Mouse (Mus musculus): Measurements from ENCODE around the gene Magi3. TPM values are rescaled to one million over a fixed set of nuclear protein-coding genes. Genes with fewer than 3 reads are reported as not detected.

The Magi3 gene
- polyA plus RNA-seq, 1 experiment from 2014 or later = 4.4 TPM

- Histone ChIP-seq H3K9me3 (replicated peaks) (no peaks in the 10 kb centered on the region), H3K27me3 (ENCODE audit: low read depth, poor library complexity, severe bottlenecking) (no peaks in the 10 kb centered on the region), H3K4me3 (no peak overlapping the region), H3K27ac (no peak overlapping the region), H3K4me1 (no peaks in the 10 kb centered on the region), H3K36me3 (peaks cover 6% of the 10 kb centered on the region)
- no peak for DNase-seq (ENCODE audit: low spot score)
Measured at GRCm38 (mm10) chr3:104182711-104183110, 37.5 kb downstream of the Magi3 start.

GRCm38 (mm10) chr3:104161347-104161746 lies 58.8 kb downstream of the Magi3 start:
- Histone ChIP-seq H3K36me3 (no peaks in the 10 kb centered on the region), H3K27ac (no peak overlapping the region), H3K27me3 (ENCODE audit: low read depth, poor library complexity, severe bottlenecking) (no peaks in the 10 kb centered on the region), H3K4me3 (no peak overlapping the region), H3K4me1 (no peaks in the 10 kb centered on the region), H3K9me3 (replicated peaks) (no peaks in the 10 kb centered on the region)
- no peak for DNase-seq (ENCODE audit: low spot score)
- WGBS = 94% methylated on average over 3 of the region's 3 CpGs

GRCm38 (mm10) chr3:104160603-104161002 lies 59.6 kb downstream of the Magi3 start:
- no peaks in the 10 kb centered on the region for H3K4me1 ChIP-seq
- H3K27ac ChIP-seq = no peak overlapping the region
- no peaks in the 10 kb centered on the region for H3K9me3 ChIP-seq (replicated peaks)
- H3K4me3 ChIP-seq = no peak overlapping the region
- no peaks in the 10 kb centered on the region for H3K27me3 ChIP-seq (ENCODE audit: low read depth, poor library complexity, severe bottlenecking)
- WGBS = 88% methylated on average over 6 of the region's 6 CpGs
- no peaks in the 10 kb centered on the region for H3K36me3 ChIP-seq
- DNase-seq (ENCODE audit: low spot score) = no peak

GRCm38 (mm10) chr3:104150146-104150545 lies 70.0 kb downstream of the Magi3 start:
- DNase-seq (ENCODE audit: low spot score) = no peak
- Histone ChIP-seq H3K36me3 (no peaks in the 10 kb centered on the region), H3K4me3 (no peak overlapping the region), H3K27me3 (ENCODE audit: low read depth, poor library complexity, severe bottlenecking) (no peaks in the 10 kb centered on the region), H3K4me1 (no peaks in the 10 kb centered on the region), H3K9me3 (replicated peaks) (no peaks in the 10 kb centered on the region), H3K27ac (no peak overlapping the region)
- WGBS = 75% methylated on average over 2 of the region's 2 CpGs

GRCm38 (mm10) chr3:104142376-104142775 lies 77.8 kb downstream of the Magi3 start:
- 34% methylated on average over 4 of the region's 4 CpGs for WGBS
- H3K36me3 ChIP-seq = no peaks in the 10 kb centered on the region

GRCm38 (mm10) chr3:104138953-104139450 lies 81.2 kb downstream of the Magi3 start:
- Histone ChIP-seq H3K9me3 (replicated peaks) (no peaks in the 10 kb centered on the region), H3K27ac (no peak overlapping the region), H3K4me1 (0 out of 2 replicates have a peak, but pooled peaks cover 3% of the 10 kb centered on the region), H3K36me3 (no peaks in the 10 kb centered on the region), H3K4me3 (no peak overlapping the region), H3K27me3 (ENCODE audit: low read depth, poor library complexity, severe bottlenecking) (no peaks in the 10 kb centered on the region)
- no peak for DNase-seq (ENCODE audit: low spot score)
- WGBS = 93% methylated on average over 4 of the region's 4 CpGs

More at GRCm38 (mm10) chr3:104142376-104142775, 77.8 kb downstream of the Magi3 start:
- H3K4me3 ChIP-seq = no peak overlapping the region
- no peak overlapping the region for H3K27ac ChIP-seq
- 0 out of 2 replicates have a peak, but pooled peaks cover 3% of the 10 kb centered on the region for H3K4me1 ChIP-seq
- DNase-seq (ENCODE audit: low spot score) = no peak
- no peaks in the 10 kb centered on the region for H3K27me3 ChIP-seq (ENCODE audit: low read depth, poor library complexity, severe bottlenecking)
- H3K9me3 ChIP-seq (replicated peaks) = no peaks in the 10 kb centered on the region

- 72% methylated on average over 1 of the region's 1 CpGs for WGBS
- Histone ChIP-seq H3K9me3 (replicated peaks) (no peaks in the 10 kb centered on the region), H3K4me3 (no peak overlapping the region), H3K27me3 (ENCODE audit: low read depth, poor library complexity, severe bottlenecking) (no peaks in the 10 kb centered on the region), H3K36me3 (no peaks in the 10 kb centered on the region), H3K4me1 (no peaks in the 10 kb centered on the region), H3K27ac (no peak overlapping the region)
- DNase-seq (ENCODE audit: low spot score) = no peak
Measured at GRCm38 (mm10) chr3:104125628-104126027, 94.5 kb downstream of the Magi3 start.

GRCm38 (mm10) chr3:104123846-104124245 lies 96.3 kb downstream of the Magi3 start:
- Histone ChIP-seq H3K4me3 (no peak overlapping the region), H3K27ac (no peak overlapping the region)
- no peak for DNase-seq (ENCODE audit: low spot score)

GRCm38 (mm10) chr3:104109478-104109877 lies 110.7 kb downstream of the Magi3 start:
- 87% methylated on average over 3 of the region's 3 CpGs for WGBS
- H3K9me3 ChIP-seq (replicated peaks) = no peaks in the 10 kb centered on the region
- H3K4me3 ChIP-seq = no peak overlapping the region
- no peaks in the 10 kb centered on the region for H3K36me3 ChIP-seq
- DNase-seq (ENCODE audit: low spot score) = no peak
- H3K4me1 ChIP-seq = no peaks in the 10 kb centered on the region
- H3K27me3 ChIP-seq (ENCODE audit: low read depth, poor library complexity, severe bottlenecking) = no peaks in the 10 kb centered on the region
- H3K27ac ChIP-seq = no peak overlapping the region

More at GRCm38 (mm10) chr3:104123846-104124245, 96.3 kb downstream of the Magi3 start:
- no peaks in the 10 kb centered on the region for H3K4me1 ChIP-seq
- H3K36me3 ChIP-seq = no peaks in the 10 kb centered on the region
- H3K27me3 ChIP-seq (ENCODE audit: low read depth, poor library complexity, severe bottlenecking) = no peaks in the 10 kb centered on the region
- H3K9me3 ChIP-seq (replicated peaks) = no peaks in the 10 kb centered on the region
- WGBS = 95% methylated on average over 1 of the region's 1 CpGs

- no peaks in the 10 kb centered on the region for H3K4me1 ChIP-seq
- H3K27ac ChIP-seq = no peak overlapping the region
- no peaks in the 10 kb centered on the region for H3K9me3 ChIP-seq (replicated peaks)
- 70% methylated on average over 1 of the region's 1 CpGs for WGBS
- H3K4me3 ChIP-seq = no peak overlapping the region
- DNase-seq (ENCODE audit: low spot score) = peak; percentile 40
- no peaks in the 10 kb centered on the region for H3K36me3 ChIP-seq
- no peaks in the 10 kb centered on the region for H3K27me3 ChIP-seq (ENCODE audit: low read depth, poor library complexity, severe bottlenecking)
Measured at GRCm38 (mm10) chr3:104104942-104105341, 115.2 kb downstream of the Magi3 start.

GRCm38 (mm10) chr3:104101721-104102120 lies 118.5 kb downstream of the Magi3 start:
- H3K36me3 ChIP-seq = no peaks in the 10 kb centered on the region
- H3K27ac ChIP-seq = no peak overlapping the region
- no peak for DNase-seq (ENCODE audit: low spot score)
- H3K4me1 ChIP-seq = no peaks in the 10 kb centered on the region
- 73% methylated on average over 3 of the region's 3 CpGs for WGBS
- no peaks in the 10 kb centered on the region for H3K9me3 ChIP-seq (replicated peaks)
- no peaks in the 10 kb centered on the region for H3K27me3 ChIP-seq (ENCODE audit: low read depth, poor library complexity, severe bottlenecking)
- no peak overlapping the region for H3K4me3 ChIP-seq

GRCm38 (mm10) chr3:104101249-104101648 lies 118.9 kb downstream of the Magi3 start:
- H3K27ac ChIP-seq = no peak overlapping the region
- DNase-seq (ENCODE audit: low spot score) = no peak
- H3K36me3 ChIP-seq = no peaks in the 10 kb centered on the region
- no peaks in the 10 kb centered on the region for H3K9me3 ChIP-seq (replicated peaks)
- no peak overlapping the region for H3K4me3 ChIP-seq
- no peaks in the 10 kb centered on the region for H3K27me3 ChIP-seq (ENCODE audit: low read depth, poor library complexity, severe bottlenecking)
- H3K4me1 ChIP-seq = no peaks in the 10 kb centered on the region

GRCm38 (mm10) chr3:104095936-104096335 lies 124.2 kb downstream of the Magi3 start:
- WGBS = 79% methylated on average over 3 of the region's 3 CpGs
- no peaks in the 10 kb centered on the region for H3K27me3 ChIP-seq (ENCODE audit: low read depth, poor library complexity, severe bottlenecking)
- no peaks in the 10 kb centered on the region for H3K9me3 ChIP-seq (replicated peaks)
- H3K27ac ChIP-seq = no peak overlapping the region
- H3K4me1 ChIP-seq = no peaks in the 10 kb centered on the region
- no peak for DNase-seq (ENCODE audit: low spot score)
- H3K36me3 ChIP-seq = peaks cover 3% of the 10 kb centered on the region; the same call in 1 of the 2 replicates
- no peak overlapping the region for H3K4me3 ChIP-seq

GRCm38 (mm10) chr3:104094646-104095045 lies 125.5 kb downstream of the Magi3 start:
- H3K36me3 ChIP-seq = peaks cover 3% of the 10 kb centered on the region; the same call in 1 of the 2 replicates
- 90% methylated on average over 1 of the region's 1 CpGs for WGBS
- no peak overlapping the region for H3K4me3 ChIP-seq
- no peak for DNase-seq (ENCODE audit: low spot score)
- no peaks in the 10 kb centered on the region for H3K9me3 ChIP-seq (replicated peaks)
- H3K27me3 ChIP-seq (ENCODE audit: low read depth, poor library complexity, severe bottlenecking) = no peaks in the 10 kb centered on the region
- H3K27ac ChIP-seq = no peak overlapping the region
- no peaks in the 10 kb centered on the region for H3K4me1 ChIP-seq
